Mouse (Mus musculus) limb, embryonic 12.5 days (tissue): ENCODE measurements around the gene Enpp1. TPM values are rescaled to one million over a fixed set of nuclear protein-coding genes. Genes with fewer than 3 reads are reported as not detected.
A peak's percentile ranks its signal among the peaks of the same experiment; 100 is the strongest.

Experiments used
- ATAC-seq: fragments of 200-750 bp; cut with Nextera tagmentation; 2 replicates; pipeline ENCODE4 v1.8.0; 2017; ENCODE audit warnings: low read depth, moderate TSS enrichment; ENCODE audit not compliant: insufficient number of reproducible peaks, insufficient read depth, low FRiP score, low TSS enrichment
- H3K27ac ChIP-seq: fragments of 300-500 bp; sonication (generic); 2 replicates; pipeline ENCODE4 v1.5.1; 2016; ENCODE audit warnings: mild to moderate bottlenecking, moderate library complexity
- H3K27me3 ChIP-seq: fragments of 300-500 bp; sonication (generic); 2 replicates; pipeline ENCODE4 v1.6.1; 2016; ENCODE audit warnings: mild to moderate bottlenecking, moderate library complexity
- H3K36me3 ChIP-seq: fragments of 300-500 bp; sonication (generic); 2 replicates; pipeline ENCODE4 v1.6.1; 2016; ENCODE audit warnings: mild to moderate bottlenecking, moderate library complexity
- H3K4me1 ChIP-seq: fragments of 300-500 bp; sonication (generic); replicated peaks from 2 replicates; pipeline ENCODE4 v1.6.1; 2016
- H3K4me2 ChIP-seq: fragments of 300-500 bp; sonication (generic); 2 replicates; pipeline ENCODE4 v1.6.1; 2016; ENCODE audit warnings: mild to moderate bottlenecking, moderate library complexity
- H3K4me3 ChIP-seq: fragments of 300-500 bp; sonication (generic); replicated peaks from 2 replicates; pipeline ENCODE4 v1.5.1; 2016; ENCODE audit warnings: mild to moderate bottlenecking
- H3K9ac ChIP-seq: fragments of 300-500 bp; sonication (generic); replicated peaks from 2 replicates; pipeline ENCODE4 v1.6.1; 2016; ENCODE audit warnings: mild to moderate bottlenecking, moderate library complexity
- H3K9me3 ChIP-seq: fragments of 300-500 bp; sonication (generic); 2 replicates; pipeline ENCODE4 v1.6.1; 2016; ENCODE audit warnings: mild to moderate bottlenecking, moderate library complexity
- WGBS: fragments of 180-500 bp; shearing (Covaris S2); methylation state at CpG from one replicate; pipeline ENCODE4 v1.1.7; 2016; 5-methylcytosine and 5-hydroxymethylcytosine counted together
- polyA plus RNA-seq: library from polyadenylated mRNA; unstranded; fragments of >200 nt; fragmentation: Nextera tagmentation; extraction: Ambion mirVana; gene quantifications from 2 replicates; pipeline ENCODE4 v1.2.1, GENCODE M21; 2016

The Enpp1 gene
- polyA plus RNA-seq, 1 experiment from 2014 or later = 3.3 TPM

DNA sequence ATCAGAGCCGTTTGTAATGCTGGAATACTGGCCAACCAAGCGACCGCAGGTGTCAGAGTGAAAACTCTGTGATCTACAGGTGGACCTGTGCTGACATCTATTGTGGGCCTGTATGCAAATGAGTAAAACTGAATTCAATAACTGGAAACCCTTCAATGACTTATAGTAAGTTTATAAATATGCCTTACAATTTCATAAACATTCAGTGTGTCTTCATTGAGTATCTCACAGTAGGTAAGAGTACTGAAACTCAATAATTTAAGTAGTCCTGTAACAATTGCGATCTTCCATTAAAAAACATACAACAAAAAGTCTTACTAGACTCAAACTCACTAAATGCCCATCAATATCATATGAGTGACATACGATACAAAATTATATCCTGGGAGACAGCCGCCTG, 1.6 kb downstream of the Enpp1 start:
- Histone ChIP-seq H3K4me2 (peak overlapping the region; percentile 96; the same call in 1 of the 2 replicates), H3K27me3 (peaks cover 3% of the 10 kb centered on the region; the same call in 1 of the 2 replicates), H3K27ac (no peak overlapping the region), H3K4me3 (no peak overlapping the region), H3K4me1 (peaks cover 9% of the 10 kb centered on the region), H3K9me3 (no peaks in the 10 kb centered on the region), H3K36me3 (no peaks in the 10 kb centered on the region), H3K9ac (no peak overlapping the region)
- WGBS = 93% methylated on average over 6 of the region's 6 CpGs
- no peak for ATAC-seq

DNA sequence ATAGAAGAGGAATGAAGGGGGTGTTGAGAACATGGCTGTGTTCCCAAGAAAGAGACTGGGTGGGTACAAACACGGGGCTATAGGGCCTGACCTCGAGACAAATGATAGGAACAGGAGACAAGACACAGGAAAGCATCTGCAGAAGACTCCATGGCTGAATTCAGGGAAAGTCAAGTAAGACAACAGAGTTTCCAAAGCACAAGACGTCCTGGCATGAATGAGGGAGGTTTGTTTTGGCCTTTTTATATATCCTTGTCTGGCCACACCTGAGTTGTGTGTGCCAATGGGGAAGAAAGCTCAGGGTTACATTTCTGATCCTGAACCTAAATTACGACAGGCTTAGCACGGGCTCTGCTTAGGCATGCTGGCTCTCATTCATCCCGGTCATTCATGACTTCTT, 4.2 kb downstream of the Enpp1 start:
- H3K4me1 ChIP-seq = peaks cover 17% of the 10 kb centered on the region
- H3K27me3 ChIP-seq = peaks cover 3% of the 10 kb centered on the region; the same call in 1 of the 2 replicates
- no peaks in the 10 kb centered on the region for H3K36me3 ChIP-seq
- no peak for ATAC-seq
- H3K4me2 ChIP-seq = no peak overlapping the region
- H3K9ac ChIP-seq = no peak overlapping the region
- H3K4me3 ChIP-seq = no peak overlapping the region
- 86% methylated on average over 6 of the region's 6 CpGs for WGBS
- H3K27ac ChIP-seq = no peak overlapping the region
- no peaks in the 10 kb centered on the region for H3K9me3 ChIP-seq

DNA sequence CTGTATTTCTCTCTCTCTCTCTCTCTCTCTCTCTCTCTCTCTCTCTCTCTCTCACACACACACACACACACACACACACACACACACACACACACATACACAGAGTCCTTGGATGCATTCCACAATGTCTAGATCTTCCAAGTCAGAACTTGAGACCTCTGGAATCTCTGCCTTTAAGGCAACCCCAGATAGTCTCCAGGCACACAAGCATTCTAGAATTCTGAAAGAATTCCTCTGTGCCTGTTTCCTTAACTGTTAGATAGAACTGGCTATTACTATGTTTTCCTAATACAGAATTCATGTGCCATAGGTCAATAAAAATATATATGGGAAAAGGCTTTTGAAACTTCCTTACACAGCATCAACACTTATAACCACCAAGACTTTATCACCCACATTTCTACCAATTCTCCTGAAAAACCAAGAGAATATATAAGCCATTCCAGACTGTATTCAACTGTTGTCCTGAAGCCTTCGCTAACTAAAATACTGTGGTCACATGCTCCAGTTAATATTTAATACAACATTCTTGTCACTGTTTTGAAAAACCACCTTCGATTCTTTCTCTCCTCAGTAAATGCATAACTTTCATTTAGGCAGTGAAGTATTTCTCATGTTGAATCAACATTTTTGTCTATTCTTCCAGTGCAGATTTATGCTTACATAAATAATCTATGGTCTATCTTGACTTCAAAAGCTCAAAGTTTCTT, 5.4 kb downstream of the Enpp1 start:
- H3K9me3 ChIP-seq = no peaks in the 10 kb centered on the region
- no peak for ATAC-seq
- no peak overlapping the region for H3K4me3 ChIP-seq
- no peak overlapping the region for H3K27ac ChIP-seq
- H3K36me3 ChIP-seq = no peaks in the 10 kb centered on the region
- H3K4me2 ChIP-seq = no peak overlapping the region
- H3K27me3 ChIP-seq = peaks cover 3% of the 10 kb centered on the region; the same call in 1 of the 2 replicates
- WGBS = 85% methylated on average over 2 of the region's 2 CpGs
- peaks cover 20% of the 10 kb centered on the region for H3K4me1 ChIP-seq
- no peak overlapping the region for H3K9ac ChIP-seq

DNA sequence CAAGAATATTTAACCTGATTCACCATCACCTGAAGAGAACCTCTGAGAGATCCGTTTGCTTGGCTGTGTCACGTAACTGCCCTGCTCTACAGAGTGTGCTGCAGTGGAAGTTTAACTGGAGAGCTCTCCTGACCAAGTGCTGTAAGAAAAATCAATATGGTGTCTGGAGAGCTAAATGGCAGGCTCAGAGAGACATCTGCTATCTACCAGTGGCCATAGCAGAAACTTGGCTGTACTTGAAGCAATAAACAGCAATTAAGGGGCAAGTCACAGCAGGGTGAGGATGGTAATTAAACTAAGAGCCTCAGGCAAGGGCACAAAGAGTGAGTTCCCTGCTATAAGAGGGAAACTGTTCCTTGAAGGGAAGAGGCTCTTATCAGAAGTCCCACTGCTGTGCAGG, 9.3 kb downstream of the Enpp1 start:
- WGBS = 49% methylated on average over 2 of the region's 2 CpGs
- no peaks in the 10 kb centered on the region for H3K9me3 ChIP-seq
- peaks cover 23% of the 10 kb centered on the region for H3K4me1 ChIP-seq
- ATAC-seq = no peak
- no peak overlapping the region for H3K4me3 ChIP-seq
- H3K9ac ChIP-seq = no peak overlapping the region
- no peaks in the 10 kb centered on the region for H3K36me3 ChIP-seq
- H3K27ac ChIP-seq = no peak overlapping the region; the same call in 1 of the 2 replicates
- no peak overlapping the region for H3K4me2 ChIP-seq
- H3K27me3 ChIP-seq = no peaks in the 10 kb centered on the region

DNA sequence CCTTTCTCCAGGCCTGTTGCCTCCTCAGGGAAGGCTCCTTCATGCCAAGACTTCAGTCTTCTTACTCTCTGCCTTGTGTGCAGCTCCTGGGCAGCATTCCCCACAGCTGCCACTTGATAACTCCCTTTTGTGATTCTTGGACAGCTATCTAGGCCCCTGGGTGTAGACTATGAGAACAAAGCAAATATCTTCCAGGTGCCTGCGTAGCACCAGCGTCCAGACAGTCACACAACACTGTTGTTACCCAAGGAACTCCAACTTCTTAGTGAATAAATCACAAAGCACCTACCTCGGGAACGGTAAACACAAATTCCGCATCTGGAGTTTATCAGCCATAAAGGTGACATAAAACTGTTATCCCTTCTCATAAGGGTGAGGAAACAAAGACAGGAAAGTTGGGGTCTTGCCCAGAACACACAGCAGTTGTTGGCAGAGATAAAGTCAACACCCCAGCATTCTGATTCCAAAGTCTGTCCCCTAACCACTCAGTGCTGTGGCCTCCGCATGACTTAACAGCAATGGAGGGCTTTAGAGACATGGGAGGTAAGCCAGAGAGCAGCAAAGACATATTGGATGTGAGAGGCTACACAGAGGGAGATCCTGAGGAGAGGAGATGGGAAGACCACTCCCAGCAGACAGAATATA, 13.7 kb downstream of the Enpp1 start:
- H3K36me3 ChIP-seq = no peaks in the 10 kb centered on the region
- H3K4me3 ChIP-seq = no peak overlapping the region
- H3K9ac ChIP-seq = no peak overlapping the region
- H3K27ac ChIP-seq = peak overlapping the region; percentile 70
- no peaks in the 10 kb centered on the region for H3K9me3 ChIP-seq
- no peak for ATAC-seq
- peaks cover 19% of the 10 kb centered on the region for H3K4me1 ChIP-seq
- 28% methylated on average over 6 of the region's 6 CpGs for WGBS
- no peaks in the 10 kb centered on the region for H3K27me3 ChIP-seq
- no peak overlapping the region; the same call in 1 of the 2 replicates for H3K4me2 ChIP-seq

DNA sequence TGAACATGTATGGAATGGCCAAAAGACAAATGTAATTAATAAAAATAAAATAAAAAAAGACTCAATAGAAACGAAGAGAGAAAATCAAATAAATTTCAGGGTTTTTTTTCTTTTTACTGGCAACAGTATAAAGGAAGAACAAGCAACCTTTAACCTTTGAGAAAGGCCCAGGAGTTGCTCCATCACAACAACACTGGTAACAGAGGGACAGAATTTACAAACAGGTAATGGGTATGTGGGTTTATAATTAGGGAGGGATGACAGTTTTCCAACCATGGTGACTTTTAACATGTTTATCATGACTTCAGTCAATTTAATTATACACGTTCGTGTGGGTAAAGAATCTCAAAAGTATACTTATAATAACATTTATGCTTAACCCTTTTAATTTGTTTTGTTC, 15.2 kb downstream of the Enpp1 start:
- Histone ChIP-seq H3K27me3 (no peaks in the 10 kb centered on the region), H3K4me3 (no peak overlapping the region), H3K9me3 (no peaks in the 10 kb centered on the region), H3K27ac (no peak overlapping the region), H3K36me3 (no peaks in the 10 kb centered on the region), H3K4me2 (no peak overlapping the region), H3K4me1 (peaks cover 11% of the 10 kb centered on the region), H3K9ac (no peak overlapping the region)
- 83% methylated on average over 3 of the region's 3 CpGs for WGBS
- ATAC-seq = no peak

DNA sequence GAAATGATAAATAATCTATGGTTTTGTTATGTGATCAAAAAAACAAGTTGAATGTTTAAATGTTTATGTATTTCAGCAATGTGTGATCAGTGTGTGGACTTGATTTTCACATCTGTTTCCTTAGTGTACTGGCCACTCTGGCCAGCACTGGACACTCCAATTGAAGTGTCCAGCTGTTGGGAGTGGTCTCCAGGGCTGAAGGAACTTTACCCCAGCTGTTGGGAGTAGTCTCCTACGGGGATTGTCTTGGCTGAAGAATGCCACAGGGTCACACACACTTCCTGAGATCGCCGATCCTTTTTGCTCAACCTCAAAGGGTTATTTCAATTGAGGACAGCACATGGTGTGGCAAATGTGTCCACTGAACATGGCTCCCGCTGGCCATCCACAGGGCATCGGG, 16.2 kb downstream of the Enpp1 start:
- 76% methylated on average over 5 of the region's 5 CpGs for WGBS
- Histone ChIP-seq H3K9ac (no peak overlapping the region), H3K4me1 (peaks cover 11% of the 10 kb centered on the region), H3K36me3 (no peaks in the 10 kb centered on the region), H3K4me2 (no peak overlapping the region), H3K27me3 (no peaks in the 10 kb centered on the region), H3K9me3 (no peaks in the 10 kb centered on the region), H3K27ac (no peak overlapping the region), H3K4me3 (no peak overlapping the region)
- ATAC-seq = no peak

DNA sequence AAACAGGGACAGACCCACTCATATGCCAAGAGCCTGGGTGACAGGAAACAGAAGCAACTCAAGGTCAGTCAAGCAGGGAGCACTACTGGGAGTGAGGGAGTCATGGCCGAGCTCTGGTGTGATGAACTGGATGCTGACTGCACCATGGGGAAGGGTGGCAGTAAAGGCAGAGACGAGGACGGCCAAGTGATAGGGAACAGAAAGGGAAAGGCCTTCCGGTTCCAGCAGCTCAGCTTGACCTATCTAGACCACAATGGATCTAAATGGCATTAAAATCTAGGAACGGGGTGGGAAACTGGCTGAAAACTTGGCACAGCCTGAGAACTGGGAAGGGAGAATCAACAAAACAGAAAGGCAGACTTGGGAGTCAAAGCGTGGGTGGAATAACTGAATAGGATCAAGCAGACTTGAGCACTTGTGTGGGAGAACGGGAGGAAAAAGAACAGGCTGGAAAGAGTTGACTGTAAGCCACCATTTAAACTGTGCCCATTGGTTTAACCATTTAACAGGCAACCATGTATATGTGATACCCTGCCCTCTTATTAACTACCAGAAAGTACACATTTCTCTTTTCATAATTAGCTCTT, 29.3 kb downstream of the Enpp1 start:
- H3K4me3 ChIP-seq = no peak overlapping the region
- no peaks in the 10 kb centered on the region for H3K4me1 ChIP-seq
- WGBS = 85% methylated on average over 7 of the region's 7 CpGs
- H3K4me2 ChIP-seq = no peak overlapping the region
- H3K27ac ChIP-seq = no peak overlapping the region
- H3K9me3 ChIP-seq = 0 out of 2 replicates have a peak, but pooled peaks cover 3% of the 10 kb centered on the region
- H3K36me3 ChIP-seq = no peaks in the 10 kb centered on the region
- no peak for ATAC-seq
- no peaks in the 10 kb centered on the region for H3K27me3 ChIP-seq
- no peak overlapping the region for H3K9ac ChIP-seq

DNA sequence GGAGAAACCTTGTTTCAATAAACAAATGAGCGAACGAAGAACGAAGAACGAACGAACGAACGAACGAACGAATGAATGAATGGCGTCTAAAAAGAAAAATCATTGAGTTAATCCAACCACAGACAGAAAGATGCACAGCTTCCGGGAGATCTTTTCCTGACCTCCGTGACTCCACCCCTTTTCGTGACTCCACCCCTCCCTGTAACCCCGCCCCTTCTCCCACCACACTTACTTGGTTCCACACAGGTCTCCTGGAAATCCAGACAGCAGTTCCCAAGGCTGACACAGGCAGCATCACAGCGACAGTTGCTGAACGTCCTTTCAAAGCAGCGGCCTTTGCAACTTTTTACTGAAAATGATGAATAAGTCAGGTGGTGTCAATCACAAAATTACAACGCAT, 34.3 kb downstream of the Enpp1 start:
- Histone ChIP-seq H3K9ac (no peak overlapping the region), H3K4me1 (no peaks in the 10 kb centered on the region), H3K4me2 (no peak overlapping the region), H3K4me3 (no peak overlapping the region), H3K27me3 (no peaks in the 10 kb centered on the region), H3K9me3 (no peaks in the 10 kb centered on the region), H3K36me3 (no peaks in the 10 kb centered on the region), H3K27ac (no peak overlapping the region)
- ATAC-seq = no peak
- WGBS = 89% methylated on average over 18 of the region's 18 CpGs

DNA sequence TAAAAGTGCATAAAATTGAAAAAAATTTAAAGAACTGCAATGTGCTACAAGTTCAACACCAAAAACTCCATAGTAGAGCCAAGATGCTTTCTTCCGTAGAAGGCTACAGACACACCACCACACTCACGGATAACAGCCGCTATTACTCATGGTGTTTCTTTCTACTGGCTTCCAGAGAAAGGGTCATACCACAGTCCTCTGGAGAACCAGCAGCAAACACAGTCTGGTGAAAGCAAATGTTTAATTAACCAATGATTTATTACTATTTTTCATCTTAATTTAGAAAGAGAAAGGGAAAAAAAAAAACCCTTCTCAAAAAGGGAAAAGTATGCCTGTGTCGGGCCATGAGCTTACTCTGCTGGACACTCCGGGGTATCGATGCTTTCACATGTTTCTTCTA, 37.7 kb downstream of the Enpp1 start:
- H3K4me3 ChIP-seq = no peak overlapping the region
- no peaks in the 10 kb centered on the region for H3K36me3 ChIP-seq
- H3K4me2 ChIP-seq = no peak overlapping the region
- H3K4me1 ChIP-seq = no peaks in the 10 kb centered on the region
- no peak overlapping the region for H3K27ac ChIP-seq
- no peak for ATAC-seq
- no peak overlapping the region for H3K9ac ChIP-seq
- no peaks in the 10 kb centered on the region for H3K9me3 ChIP-seq
- no peaks in the 10 kb centered on the region for H3K27me3 ChIP-seq
- WGBS = 89% methylated on average over 6 of the region's 6 CpGs

DNA sequence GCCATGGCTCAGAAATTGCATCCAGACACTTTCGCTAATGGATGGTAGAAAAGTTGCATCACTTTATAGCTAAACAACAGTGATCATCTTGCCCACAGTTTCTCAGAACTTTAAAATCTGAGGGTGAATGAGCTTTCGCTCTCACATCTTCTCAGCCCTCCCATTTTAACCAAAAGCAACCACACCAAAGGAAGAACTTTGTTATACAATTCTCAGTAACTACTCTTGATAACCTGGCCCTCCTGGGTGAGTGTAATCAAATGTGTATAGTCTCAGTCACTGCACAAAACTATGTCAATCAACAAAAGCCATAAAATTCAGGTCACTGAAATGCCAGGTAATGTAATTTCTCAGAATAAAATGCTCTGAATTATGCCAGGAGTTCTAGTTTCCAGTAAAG, 39.0 kb downstream of the Enpp1 start:
- H3K9ac ChIP-seq = no peak overlapping the region
- H3K4me1 ChIP-seq = no peaks in the 10 kb centered on the region
- H3K4me3 ChIP-seq = no peak overlapping the region
- H3K36me3 ChIP-seq = no peaks in the 10 kb centered on the region
- no peak overlapping the region for H3K27ac ChIP-seq
- no peaks in the 10 kb centered on the region for H3K27me3 ChIP-seq
- 93% methylated on average over 2 of the region's 2 CpGs for WGBS
- no peak for ATAC-seq
- H3K4me2 ChIP-seq = no peak overlapping the region
- H3K9me3 ChIP-seq = no peaks in the 10 kb centered on the region
